Mouse (Mus musculus) limb, embryonic 12.5 days (tissue): ENCODE measurements around the gene Plcb4. TPM values are rescaled to one million over a fixed set of nuclear protein-coding genes. Genes with fewer than 3 reads are reported as not detected.

ENCODE experiments used
- ATAC-seq: fragments of 200-750 bp; cut with Nextera tagmentation; 2 replicates; pipeline ENCODE4 v1.8.0; 2017; ENCODE audit warnings: low read depth, moderate TSS enrichment; ENCODE audit not compliant: insufficient number of reproducible peaks, insufficient read depth, low FRiP score, low TSS enrichment
- H3K27ac ChIP-seq: fragments of 300-500 bp; sonication (generic); 2 replicates; pipeline ENCODE4 v1.5.1; 2016; ENCODE audit warnings: mild to moderate bottlenecking, moderate library complexity
- H3K27me3 ChIP-seq: fragments of 300-500 bp; sonication (generic); 2 replicates; pipeline ENCODE4 v1.6.1; 2016; ENCODE audit warnings: mild to moderate bottlenecking, moderate library complexity
- H3K36me3 ChIP-seq: fragments of 300-500 bp; sonication (generic); 2 replicates; pipeline ENCODE4 v1.6.1; 2016; ENCODE audit warnings: mild to moderate bottlenecking, moderate library complexity
- H3K4me1 ChIP-seq: fragments of 300-500 bp; sonication (generic); replicated peaks from 2 replicates; pipeline ENCODE4 v1.6.1; 2016
- H3K4me2 ChIP-seq: fragments of 300-500 bp; sonication (generic); 2 replicates; pipeline ENCODE4 v1.6.1; 2016; ENCODE audit warnings: mild to moderate bottlenecking, moderate library complexity
- H3K4me3 ChIP-seq: fragments of 300-500 bp; sonication (generic); replicated peaks from 2 replicates; pipeline ENCODE4 v1.5.1; 2016; ENCODE audit warnings: mild to moderate bottlenecking
- H3K9ac ChIP-seq: fragments of 300-500 bp; sonication (generic); replicated peaks from 2 replicates; pipeline ENCODE4 v1.6.1; 2016; ENCODE audit warnings: mild to moderate bottlenecking, moderate library complexity
- H3K9me3 ChIP-seq: fragments of 300-500 bp; sonication (generic); 2 replicates; pipeline ENCODE4 v1.6.1; 2016; ENCODE audit warnings: mild to moderate bottlenecking, moderate library complexity
- WGBS: fragments of 180-500 bp; shearing (Covaris S2); methylation state at CpG from one replicate; pipeline ENCODE4 v1.1.7; 2016; 5-methylcytosine and 5-hydroxymethylcytosine counted together
- polyA plus RNA-seq: library from polyadenylated mRNA; unstranded; fragments of >200 nt; fragmentation: Nextera tagmentation; extraction: Ambion mirVana; gene quantifications from 2 replicates; pipeline ENCODE4 v1.2.1, GENCODE M21; 2016

Plcb4 gene
- polyA plus RNA-seq, 1 experiment from 2014 or later: 19.7 TPM

- no peak for ATAC-seq
- Histone ChIP-seq H3K36me3 (no peaks in the 10 kb centered on the region), H3K9ac (no peak overlapping the region), H3K9me3 (no peaks in the 10 kb centered on the region), H3K4me3 (no peak overlapping the region), H3K27me3 (no peaks in the 10 kb centered on the region), H3K27ac (no peak overlapping the region), H3K4me2 (no peak overlapping the region), H3K4me1 (peaks cover 15% of the 10 kb centered on the region)
- WGBS: 87% methylated on average over 8 of the region's 8 CpGs
These were observed 203.0 kb downstream of the Plcb4 start for GRCm38 (mm10) chr2:135861531-135862488.

DNA sequence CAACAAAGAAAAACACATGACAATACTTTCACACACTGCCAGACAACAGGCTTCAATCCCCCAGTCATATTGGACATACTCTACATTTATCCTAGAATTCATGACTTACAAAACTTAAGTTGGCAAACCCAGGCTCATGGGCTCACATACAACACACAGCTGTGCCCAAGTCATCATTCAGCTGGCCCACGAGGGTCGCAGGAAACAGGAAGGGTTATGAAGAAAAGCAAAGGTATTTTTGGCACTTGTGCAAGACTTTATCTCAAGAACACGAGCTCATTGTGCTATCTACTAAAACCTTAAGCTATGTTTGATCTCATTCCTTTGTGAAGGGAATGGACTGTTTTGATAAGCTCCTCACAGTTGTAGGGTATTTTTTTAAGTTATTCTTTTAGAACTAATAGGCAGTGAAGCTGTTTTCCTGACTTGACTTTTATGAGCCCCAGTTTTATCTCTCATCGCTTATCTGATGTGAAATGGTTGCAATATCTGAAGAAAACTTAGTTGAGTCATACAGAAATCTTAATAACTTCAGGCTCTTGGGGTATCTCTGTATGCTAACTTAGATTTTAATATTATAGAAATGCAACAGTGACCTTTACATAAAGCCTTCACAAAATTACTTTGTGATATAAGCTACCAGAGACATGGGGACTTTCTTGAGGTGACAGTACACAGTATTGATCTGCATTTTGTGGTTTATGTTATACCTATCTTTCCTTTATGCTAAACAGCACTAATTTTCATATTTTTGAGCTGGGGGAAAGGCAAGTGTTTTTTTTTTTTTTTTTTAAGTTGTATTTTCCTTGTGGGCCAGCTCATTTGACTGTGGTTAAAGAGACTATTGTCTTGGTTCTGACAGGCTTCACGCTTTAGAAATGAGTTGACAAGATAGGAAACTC, 203.9 kb downstream of the Plcb4 start:
- Histone ChIP-seq H3K4me3 (no peak overlapping the region), H3K4me2 (no peak overlapping the region), H3K27ac (no peak overlapping the region), H3K9ac (no peak overlapping the region), H3K9me3 (no peaks in the 10 kb centered on the region), H3K4me1 (peaks cover 12% of the 10 kb centered on the region), H3K36me3 (no peaks in the 10 kb centered on the region), H3K27me3 (no peaks in the 10 kb centered on the region)
- 87% methylated on average over 5 of the region's 5 CpGs for WGBS
- no peak for ATAC-seq

- Histone ChIP-seq H3K27me3 (no peaks in the 10 kb centered on the region), H3K9me3 (no peaks in the 10 kb centered on the region), H3K27ac (no peak overlapping the region), H3K4me2 (no peak overlapping the region), H3K4me3 (no peak overlapping the region), H3K9ac (no peak overlapping the region), H3K36me3 (no peaks in the 10 kb centered on the region), H3K4me1 (peaks cover 12% of the 10 kb centered on the region)
- ATAC-seq: no peak
- 89% methylated on average over 4 of the region's 4 CpGs for WGBS
These were observed 204.7 kb downstream of the Plcb4 start for GRCm38 (mm10) chr2:135863391-135864076.

- Histone ChIP-seq H3K4me2 (no peak overlapping the region), H3K4me3 (no peak overlapping the region), H3K9me3 (no peaks in the 10 kb centered on the region), H3K9ac (no peak overlapping the region), H3K36me3 (no peaks in the 10 kb centered on the region), H3K27me3 (no peaks in the 10 kb centered on the region), H3K4me1 (peaks cover 12% of the 10 kb centered on the region), H3K27ac (peak overlapping the region; percentile 36; the same call in 1 of the 2 replicates)
- ATAC-seq: peak; percentile 84
- 6% methylated on average over 9 of the region's 9 CpGs for WGBS
These were observed 207.6 kb downstream of the Plcb4 start for GRCm38 (mm10) chr2:135866421-135866820.

DNA sequence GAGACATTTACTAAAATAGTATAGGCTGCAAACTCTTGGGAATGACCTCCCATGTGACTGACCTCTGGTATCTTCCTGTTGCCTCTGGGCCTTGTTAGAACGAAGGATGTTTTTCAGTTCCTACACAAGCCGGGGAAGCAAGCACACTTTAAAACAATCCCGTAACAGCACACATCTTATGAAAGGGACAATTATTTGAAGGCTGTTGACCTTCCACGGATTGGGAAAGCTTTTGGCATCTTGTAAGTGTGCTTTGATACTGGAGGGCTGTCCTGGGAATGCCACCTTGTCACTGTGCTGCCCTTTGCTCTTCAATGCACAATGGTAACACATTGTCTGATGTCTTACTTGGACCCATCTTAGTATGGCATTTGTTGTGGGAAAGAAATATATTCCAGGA, 208.0 kb downstream of the Plcb4 start:
- WGBS: 16% methylated on average over 4 of the region's 4 CpGs
- H3K9ac ChIP-seq: no peak overlapping the region
- H3K27ac ChIP-seq: peak overlapping the region; percentile 36; the same call in 1 of the 2 replicates

DNA sequence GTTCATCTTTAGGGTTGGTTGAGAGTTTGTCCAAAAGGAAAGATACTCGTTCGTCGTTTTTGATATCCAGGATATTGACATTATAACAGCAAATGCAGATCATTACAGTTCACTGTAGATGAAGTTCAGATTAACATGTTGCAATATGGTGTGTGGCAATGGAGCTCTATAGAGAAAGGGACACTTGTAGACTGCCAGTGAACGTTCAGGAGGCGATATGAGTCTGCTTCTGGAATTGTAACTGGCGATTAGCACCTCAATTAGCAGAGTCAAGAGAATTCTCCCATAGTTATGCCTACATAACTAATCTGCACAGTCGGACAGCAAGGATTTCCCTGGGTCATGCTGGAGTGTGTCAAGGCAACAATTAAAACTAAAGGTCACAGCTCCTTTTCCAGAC, 210.8 kb downstream of the Plcb4 start:
- no peaks in the 10 kb centered on the region for H3K9me3 ChIP-seq
- no peaks in the 10 kb centered on the region for H3K27me3 ChIP-seq
- peaks cover 12% of the 10 kb centered on the region for H3K4me1 ChIP-seq
- no peaks in the 10 kb centered on the region for H3K36me3 ChIP-seq
- H3K4me3 ChIP-seq: no peak overlapping the region
- ATAC-seq: no peak
- no peak overlapping the region for H3K4me2 ChIP-seq
- WGBS: 80% methylated on average over 7 of the region's 7 CpGs
- H3K27ac ChIP-seq: no peak overlapping the region
- H3K9ac ChIP-seq: no peak overlapping the region

More for the DNA sequence above, 208.0 kb downstream of the Plcb4 start:
- Histone ChIP-seq H3K4me2 (no peak overlapping the region), H3K27me3 (no peaks in the 10 kb centered on the region), H3K4me3 (no peak overlapping the region), H3K36me3 (no peaks in the 10 kb centered on the region), H3K4me1 (peaks cover 12% of the 10 kb centered on the region), H3K9me3 (no peaks in the 10 kb centered on the region)
- ATAC-seq: no peak

DNA sequence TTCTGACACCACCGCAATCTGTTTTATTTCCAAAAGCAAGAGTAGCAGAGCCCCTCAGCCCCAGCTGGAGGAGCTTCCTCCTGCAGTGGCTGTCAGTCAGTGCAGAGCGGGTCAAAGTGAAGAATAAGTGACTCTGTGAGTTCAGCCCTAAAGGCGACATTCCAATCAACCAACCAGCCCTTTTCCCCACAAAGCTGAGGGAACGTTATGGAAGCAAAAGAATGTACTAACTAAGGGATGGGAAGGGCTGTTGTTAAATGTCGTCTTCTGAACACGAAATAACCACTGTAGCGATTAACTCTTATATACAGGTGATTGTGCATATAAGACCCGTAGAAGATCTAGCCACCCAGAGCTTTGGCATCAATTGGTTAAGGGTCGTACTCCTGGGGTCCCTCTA, 214.3 kb downstream of the Plcb4 start:
- ATAC-seq: no peak
- Histone ChIP-seq H3K4me2 (no peak overlapping the region), H3K36me3 (no peaks in the 10 kb centered on the region), H3K4me3 (no peak overlapping the region), H3K4me1 (no peaks in the 10 kb centered on the region), H3K9me3 (no peaks in the 10 kb centered on the region), H3K27me3 (no peaks in the 10 kb centered on the region), H3K9ac (no peak overlapping the region), H3K27ac (no peak overlapping the region)
- 84% methylated on average over 9 of the region's 9 CpGs for WGBS

GRCm38 (mm10) chr2:135873761-135874160, 214.9 kb downstream of the Plcb4 start:
- Histone ChIP-seq H3K9me3 (no peaks in the 10 kb centered on the region), H3K9ac (no peak overlapping the region), H3K4me1 (no peaks in the 10 kb centered on the region), H3K4me3 (no peak overlapping the region), H3K36me3 (no peaks in the 10 kb centered on the region), H3K27ac (no peak overlapping the region), H3K27me3 (no peaks in the 10 kb centered on the region), H3K4me2 (no peak overlapping the region)
- ATAC-seq: no peak
- WGBS: 75% methylated on average over 2 of the region's 2 CpGs

DNA sequence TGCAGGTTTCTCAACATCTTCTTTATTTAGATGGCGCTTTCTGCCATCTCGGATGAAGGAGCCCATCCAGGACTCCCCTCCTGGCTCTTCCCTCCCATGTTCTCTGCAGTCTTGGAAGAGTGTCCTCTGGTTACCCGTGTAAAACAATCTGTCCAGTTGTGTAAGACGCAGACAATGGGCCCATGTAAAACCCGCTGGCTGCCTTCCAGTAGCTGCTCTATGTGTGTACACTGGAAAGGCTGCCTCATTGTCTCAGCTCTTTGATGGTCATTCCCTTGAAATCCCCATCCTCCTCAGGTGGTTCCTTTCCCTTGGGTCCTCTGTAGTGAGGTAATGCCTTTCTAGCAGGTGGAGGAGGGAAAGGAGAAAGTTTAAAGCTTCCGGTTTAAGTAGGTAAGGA, 216.7 kb downstream of the Plcb4 start:
- Histone ChIP-seq H3K27ac (no peak overlapping the region), H3K27me3 (no peaks in the 10 kb centered on the region), H3K4me1 (peaks cover 11% of the 10 kb centered on the region), H3K4me2 (no peak overlapping the region), H3K4me3 (no peak overlapping the region), H3K9ac (no peak overlapping the region), H3K36me3 (no peaks in the 10 kb centered on the region), H3K9me3 (no peaks in the 10 kb centered on the region)
- no peak for ATAC-seq
- 94% methylated on average over 6 of the region's 6 CpGs for WGBS

GRCm38 (mm10) chr2:135879356-135879755, 220.5 kb downstream of the Plcb4 start:
- Histone ChIP-seq H3K4me2 (no peak overlapping the region), H3K4me3 (no peak overlapping the region), H3K4me1 (peaks cover 17% of the 10 kb centered on the region), H3K27me3 (no peaks in the 10 kb centered on the region), H3K27ac (peak overlapping the region; percentile 75; the same call in 1 of the 2 replicates), H3K36me3 (no peaks in the 10 kb centered on the region), H3K9me3 (no peaks in the 10 kb centered on the region), H3K9ac (no peak overlapping the region)
- 89% methylated on average over 7 of the region's 7 CpGs for WGBS
- no peak for ATAC-seq
